Mouse (Mus musculus) frontal cortex, adult 2 months (tissue): ENCODE data around the gene Vhl. TPM values are rescaled to one million over a fixed set of nuclear protein-coding genes. Genes with fewer than 3 reads are reported as not detected.
A peak's percentile ranks its signal among the peaks of the same experiment; 100 is the strongest.
"Not testable (repeated sequence)": the region's sequence is repeated elsewhere in the genome, so short reads cannot be mapped to it uniquely, and the experiment has no call there.

Source experiments
- DNase-seq, 2 experiments: peaks; one replicate each; pipeline ENCODE4 v3.0.0; 2022; ENCODE audit warnings: low spot score in 1 of 2; ENCODE audit errors: extremely low spot score in 1 of 2
- polyA plus RNA-seq: library from polyadenylated mRNA; depleted of rRNA; stranded (reverse); fragments of >200 nt; gene quantifications from 2 replicates; pipeline ENCODE4 v1.2.3, GENCODE M21; 2012

The Vhl gene
- polyA plus RNA-seq, 1 experiment = 51.4 TPM

GRCm38 (mm10) chr6:113660492-113661352 is 37.0 kb downstream of the Vhl start:
- no peak for DNase-seq

DNA sequence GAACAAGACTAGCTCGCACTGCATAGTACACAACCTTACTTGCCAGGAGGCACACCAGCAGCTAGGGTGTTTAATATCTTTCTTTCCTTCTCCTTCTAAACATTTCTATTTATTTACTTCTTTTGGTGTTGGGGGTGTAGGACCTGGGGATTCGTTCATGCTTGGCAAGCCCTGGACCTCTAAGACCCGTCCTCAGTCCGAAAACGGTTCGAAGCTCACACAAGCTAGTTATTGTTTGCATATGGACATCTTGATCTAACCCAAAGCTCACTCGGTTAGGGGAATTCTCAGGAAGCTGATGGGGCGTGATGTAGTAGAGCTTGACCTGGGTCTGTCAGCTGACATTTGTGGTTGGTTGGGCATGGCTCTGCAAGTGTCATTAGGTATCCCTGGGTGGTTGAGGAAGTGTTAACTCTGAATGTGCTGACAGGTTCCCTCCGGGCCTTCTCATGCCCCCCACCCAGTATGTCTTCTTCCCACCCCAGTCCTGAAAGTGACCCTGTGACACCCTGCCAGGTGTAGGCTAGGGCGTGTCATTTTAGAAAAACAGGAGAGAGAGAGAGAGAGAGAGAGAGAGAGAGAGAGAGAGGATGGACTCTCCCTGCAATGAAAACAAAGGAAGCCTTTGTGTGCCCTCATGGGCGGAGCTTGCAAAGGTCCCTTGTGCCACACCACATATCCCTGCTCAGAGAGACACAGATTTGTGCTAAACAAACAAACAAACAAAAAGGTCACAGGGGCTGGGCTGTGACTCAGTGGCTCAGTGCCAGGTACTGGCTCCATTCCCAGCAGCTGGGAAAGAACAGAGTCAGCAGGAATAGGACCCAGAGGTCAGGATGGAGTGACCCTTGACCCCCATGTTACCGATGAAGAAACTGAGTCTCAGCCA is 37.8 kb downstream of the Vhl start:
- DNase-seq = peak in 1 of 2 experiments; percentile 39

- DNase-seq = no peak
Observed at GRCm38 (mm10) chr6:113662964-113663700, 39.4 kb downstream of the Vhl start.

DNA sequence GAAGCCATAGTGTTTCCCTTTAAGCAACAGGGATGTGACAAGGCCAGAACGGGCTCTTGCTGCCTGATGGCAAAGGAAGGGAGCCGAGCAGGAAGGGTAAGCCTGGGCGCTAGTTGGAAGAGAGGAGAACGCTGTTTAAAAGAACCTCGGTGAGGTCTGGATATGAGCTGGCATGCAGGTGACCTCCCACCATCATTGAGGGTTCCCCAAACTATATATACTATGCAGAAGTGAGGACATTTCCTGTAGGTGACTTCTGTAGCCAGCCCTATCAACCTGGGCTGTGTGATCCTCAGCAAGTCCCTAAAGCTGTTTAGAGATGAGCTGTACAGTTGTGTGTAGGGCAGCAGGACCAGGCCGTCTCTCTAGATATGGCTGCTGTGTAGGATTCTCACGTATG is 40.5 kb downstream of the Vhl start:
- DNase-seq = no peak

DNA sequence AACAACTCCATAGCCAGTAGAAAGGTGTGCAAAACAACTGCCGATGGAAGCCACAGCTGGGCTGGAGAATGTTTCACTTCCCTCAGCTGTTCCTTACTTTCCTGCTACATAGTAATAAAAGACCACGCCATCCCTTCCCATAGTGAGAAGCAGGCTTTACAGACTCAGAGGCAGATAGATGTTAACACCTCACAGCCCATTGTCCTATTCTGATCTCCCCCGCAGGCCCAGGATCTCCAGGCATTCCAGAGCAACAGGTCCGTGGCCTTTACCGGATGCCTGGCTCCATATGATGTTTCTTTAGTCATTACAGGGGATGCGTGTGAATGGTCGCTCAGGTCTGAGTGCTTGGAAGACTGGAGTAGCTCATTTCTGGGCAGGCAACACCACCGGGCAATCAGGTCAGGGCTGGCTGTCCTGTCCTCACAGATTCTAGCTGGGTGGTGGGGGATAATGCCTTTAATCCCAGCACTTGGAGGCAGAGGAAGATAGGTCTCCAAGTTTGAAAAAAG is 43.9 kb downstream of the Vhl start:
- DNase-seq = no peak

- no peak for DNase-seq
Observed at GRCm38 (mm10) chr6:113668287-113669154, 44.8 kb downstream of the Vhl start.

- no peak for DNase-seq
Observed at GRCm38 (mm10) chr6:113669821-113670220, 46.1 kb downstream of the Vhl start.

- not testable (repeated sequence) for DNase-seq
Observed at GRCm38 (mm10) chr6:113672029-113672428, 48.3 kb downstream of the Vhl start.

- no peak for DNase-seq
Observed at GRCm38 (mm10) chr6:113672989-113673388, 49.2 kb downstream of the Vhl start.

- no peak for DNase-seq
Observed at GRCm38 (mm10) chr6:113675234-113675633, 51.5 kb downstream of the Vhl start.

- DNase-seq = no peak
Observed at GRCm38 (mm10) chr6:113675991-113676390, 52.2 kb downstream of the Vhl start.

DNA sequence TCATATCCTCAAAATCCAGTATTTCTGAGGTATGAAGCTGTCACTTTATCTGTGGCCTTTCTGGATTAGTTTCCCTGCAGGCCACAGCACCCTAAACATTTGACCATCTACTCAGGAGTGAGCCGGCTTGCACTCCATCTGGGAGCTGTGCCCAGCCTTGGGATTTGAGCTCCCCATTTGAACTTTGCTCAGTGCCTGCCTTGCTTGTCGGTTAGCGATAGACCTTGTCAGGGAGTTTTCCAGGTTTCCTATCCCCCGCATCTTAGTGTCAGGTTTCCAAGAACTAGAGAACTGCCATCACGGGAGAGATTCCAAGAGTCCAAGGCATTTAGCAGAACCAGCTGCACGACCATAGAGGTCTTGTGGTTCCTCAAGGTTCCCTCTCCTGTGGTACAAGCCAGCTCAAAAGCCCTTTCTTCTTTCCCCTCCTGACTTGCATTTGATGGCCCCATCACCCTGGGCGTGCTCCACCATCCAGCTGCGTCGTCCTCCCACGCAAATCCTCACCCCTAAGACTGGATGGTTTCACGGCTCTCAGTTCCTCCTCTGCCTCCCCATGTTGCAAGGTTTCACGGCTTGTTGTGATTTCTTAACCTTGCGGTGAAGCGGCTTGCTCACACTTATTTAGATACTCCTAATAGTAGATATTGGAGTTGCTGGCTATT is 53.4 kb downstream of the Vhl start:
- no peak for DNase-seq

DNA sequence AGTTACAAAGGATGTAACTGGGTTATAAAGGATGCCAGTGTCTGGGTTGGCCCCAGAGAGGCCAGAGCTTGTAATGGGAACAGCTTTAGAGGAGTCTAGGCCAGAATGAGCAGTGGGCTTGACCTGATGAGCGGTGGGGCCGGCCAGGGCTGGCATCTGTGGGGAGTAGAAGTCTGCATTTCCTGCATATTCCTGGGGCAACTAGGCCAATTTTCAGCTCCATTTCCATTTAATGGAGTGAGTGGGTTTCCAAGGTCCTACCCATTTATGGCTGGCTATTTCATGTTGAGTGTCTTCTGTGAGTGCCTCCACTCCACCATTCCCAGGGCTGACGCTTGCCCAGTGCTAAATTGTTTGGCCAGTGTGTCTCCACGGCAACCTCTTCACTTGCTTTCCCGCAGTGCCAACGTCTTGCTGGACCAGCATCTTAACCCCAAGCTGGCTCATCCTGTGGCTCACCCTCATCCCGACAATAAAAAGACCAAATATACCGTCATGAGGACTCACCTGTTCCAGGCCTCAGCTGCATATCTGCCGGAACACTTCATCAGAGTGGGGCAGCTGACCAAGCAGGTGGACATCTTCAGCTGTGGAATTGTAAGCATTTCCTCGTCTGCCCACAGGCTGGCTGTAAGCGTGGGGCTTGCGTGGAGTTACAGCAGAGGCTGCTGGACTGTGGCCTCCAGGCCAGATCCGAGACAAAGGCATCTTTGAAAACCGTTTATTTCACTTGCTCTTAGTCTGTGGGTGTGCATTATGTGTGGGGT is 54.7 kb downstream of the Vhl start:
- no peak for DNase-seq

DNA sequence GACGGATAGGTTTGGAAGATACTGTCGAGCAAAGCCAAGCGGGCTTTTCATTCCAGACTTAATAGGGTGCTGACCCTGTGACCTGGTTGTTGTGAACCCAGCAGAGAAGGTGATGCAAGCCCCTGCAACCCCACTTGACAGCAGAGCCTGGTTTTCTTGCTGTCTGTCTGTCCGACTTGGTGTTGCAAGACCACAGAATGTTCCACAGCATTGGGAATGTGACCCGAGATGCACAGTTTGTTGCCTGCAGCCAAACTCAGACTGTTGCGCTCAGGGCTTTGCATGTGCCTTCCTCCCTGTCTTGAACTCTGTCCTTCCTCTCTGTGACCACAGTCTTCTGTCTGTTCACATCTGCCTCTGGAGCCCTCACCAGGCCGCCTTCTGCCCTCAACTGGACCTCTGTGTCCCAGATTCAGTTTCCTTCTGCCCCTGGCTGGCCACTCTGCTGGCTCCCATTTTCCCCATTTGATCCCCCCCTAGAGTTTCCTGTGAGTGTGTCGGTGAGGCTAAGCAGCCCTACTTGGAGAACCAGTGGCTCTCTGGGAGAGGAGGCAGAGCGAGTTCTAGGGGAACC is 56.3 kb downstream of the Vhl start:
- DNase-seq = no peak
